Mouse (Mus musculus) liver, adult (tissue): ENCODE results near the gene Bcl2l14.

Source experiments
- GATA4 ChIP-seq: IDR thresholded peaks from 2 replicates; pipeline ENCODE4 v1.6.1; 2014; ENCODE audit warnings: mild to moderate bottlenecking, low read length; ENCODE audit not compliant: insufficient replicate concordance

The Bcl2l14 gene

GRCm38 (mm10) chr6:134387396-134387795, 8.7 kb upstream of the Bcl2l14 start:
- TF ChIP-seq GATA4, result no peak

GRCm38 (mm10) chr6:134388424-134389110, 7.6 kb upstream of the Bcl2l14 start:
- no peak for TF ChIP-seq GATA4

- TF ChIP-seq GATA4, result no peak
Measured at GRCm38 (mm10) chr6:134389248-134389891, 6.7 kb upstream of the Bcl2l14 start.

- TF ChIP-seq GATA4, result no peak
Measured at GRCm38 (mm10) chr6:134389917-134390316, 6.2 kb upstream of the Bcl2l14 start.

GRCm38 (mm10) chr6:134390837-134391236, 5.3 kb upstream of the Bcl2l14 start:
- no peak for TF ChIP-seq GATA4

GRCm38 (mm10) chr6:134402914-134403683, 7.0 kb downstream of the Bcl2l14 start:
- TF ChIP-seq GATA4, result no peak

GRCm38 (mm10) chr6:134403684-134404070, 7.6 kb downstream of the Bcl2l14 start:
- TF ChIP-seq GATA4, result no peak

- no peak for TF ChIP-seq GATA4
Measured at GRCm38 (mm10) chr6:134407226-134407625, 11.1 kb downstream of the Bcl2l14 start.

GRCm38 (mm10) chr6:134413706-134414531, 17.8 kb downstream of the Bcl2l14 start:
- no peak for TF ChIP-seq GATA4

GRCm38 (mm10) chr6:134414532-134414883, 18.4 kb downstream of the Bcl2l14 start:
- TF ChIP-seq GATA4, result no peak

- TF ChIP-seq GATA4, result no peak
Measured at GRCm38 (mm10) chr6:134416556-134417105, 20.5 kb downstream of the Bcl2l14 start.

GRCm38 (mm10) chr6:134417886-134418285, 21.8 kb downstream of the Bcl2l14 start:
- TF ChIP-seq GATA4, result no peak

GRCm38 (mm10) chr6:134420375-134420774, 24.3 kb downstream of the Bcl2l14 start:
- no peak for TF ChIP-seq GATA4

- TF ChIP-seq GATA4, result no peak
Measured at GRCm38 (mm10) chr6:134421921-134422320, 25.8 kb downstream of the Bcl2l14 start.

GRCm38 (mm10) chr6:134425216-134425717, 29.1 kb downstream of the Bcl2l14 start:
- no peak; the same call in 1 of the 2 replicates for TF ChIP-seq GATA4

- TF ChIP-seq GATA4, result no peak
Measured at GRCm38 (mm10) chr6:134427165-134427564, 31.0 kb downstream of the Bcl2l14 start.
